Mouse (Mus musculus) thymus, adult 2 months (tissue): ENCODE results near the gene Pomc.

ENCODE experiments used
- CTCF ChIP-seq: fragments of 200-500 bp; IDR thresholded peaks from 2 replicates; pipeline ENCODE4 v1.5.1; 2012; ENCODE audit warnings: mild to moderate bottlenecking, control low read depth, low read length, moderate library complexity, borderline replicate concordance; ENCODE audit not compliant: control insufficient read depth, poor library complexity, insufficient read depth; ENCODE audit errors: extremely low read depth
- POLR2A ChIP-seq: fragments of 200-500 bp; IDR thresholded peaks from 2 replicates; pipeline ENCODE4 v1.6.1; 2012; ENCODE audit warnings: mild to moderate bottlenecking, low read length, control low read depth, moderate library complexity; ENCODE audit not compliant: control insufficient read depth, poor library complexity, insufficient read depth; ENCODE audit errors: extremely low read depth

GRCm38 (mm10) chr12:3981350-3982131 lies 26.8 kb downstream of the Pomc start:
- TF ChIP-seq CTCF (no peak), POLR2A (no peak)
